Mouse (Mus musculus) small intestine, adult 2 months (tissue): Measurements from ENCODE around the gene Dph1.

ENCODE experiments used
- CTCF ChIP-seq: fragments of 200-500 bp; IDR thresholded peaks from 2 replicates; pipeline ENCODE4 v1.5.1; 2012; ENCODE audit warnings: low read depth, mild to moderate bottlenecking, control low read depth, inconsistent platforms, low read length, moderate library complexity, mixed read lengths; ENCODE audit not compliant: insufficient replicate concordance, insufficient read length; ENCODE audit errors: extremely low read depth
- POLR2A ChIP-seq: fragments of 200-500 bp; IDR thresholded peaks from 2 replicates; pipeline ENCODE4 v1.6.1; 2012; ENCODE audit warnings: low read depth, mild to moderate bottlenecking, control low read depth, inconsistent platforms, low read length, moderate library complexity

GRCm38 (mm10) chr11:75206347-75206746 is 15.3 kb upstream of the Dph1 start:
- TF ChIP-seq CTCF, result no peak
- no peak for TF ChIP-seq POLR2A
